Mouse (Mus musculus) frontal cortex, postnatal 36 days (tissue): Measurements from ENCODE around the gene Gm5965.
"Not testable (repeated sequence)": the region's sequence is repeated elsewhere in the genome, so short reads cannot be mapped to it uniquely, and the experiment has no call there.

ENCODE experiments used
- DNase-seq, 2 experiments: peaks; one replicate each; pipeline ENCODE4 v3.0.0; 2022; ENCODE audit warnings: low spot score in 2 of 2

Gm5965 gene

DNA sequence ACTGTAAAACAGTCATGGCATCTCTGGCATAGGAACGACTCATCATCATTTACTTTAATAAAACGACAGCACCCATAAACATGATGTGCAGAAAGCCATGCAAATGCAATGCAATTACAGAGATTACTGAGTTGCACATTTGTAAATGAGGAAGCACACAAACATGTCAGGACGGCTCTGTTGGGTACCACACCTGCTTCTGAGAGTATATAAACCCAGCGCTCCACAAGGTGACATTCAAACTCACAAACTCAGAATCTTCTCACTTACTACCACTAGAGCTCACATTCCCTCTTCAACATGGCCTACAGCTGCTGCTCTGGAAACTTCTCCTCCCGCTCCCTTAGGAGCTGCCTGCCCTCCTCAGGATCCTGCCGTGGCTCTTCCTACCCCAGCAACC is at the start of gene Gm5965:
Gm5965 (plus strand) TSS at position 301 of the 400 bp plus-strand sequence.
- no peak for DNase-seq

DNA sequence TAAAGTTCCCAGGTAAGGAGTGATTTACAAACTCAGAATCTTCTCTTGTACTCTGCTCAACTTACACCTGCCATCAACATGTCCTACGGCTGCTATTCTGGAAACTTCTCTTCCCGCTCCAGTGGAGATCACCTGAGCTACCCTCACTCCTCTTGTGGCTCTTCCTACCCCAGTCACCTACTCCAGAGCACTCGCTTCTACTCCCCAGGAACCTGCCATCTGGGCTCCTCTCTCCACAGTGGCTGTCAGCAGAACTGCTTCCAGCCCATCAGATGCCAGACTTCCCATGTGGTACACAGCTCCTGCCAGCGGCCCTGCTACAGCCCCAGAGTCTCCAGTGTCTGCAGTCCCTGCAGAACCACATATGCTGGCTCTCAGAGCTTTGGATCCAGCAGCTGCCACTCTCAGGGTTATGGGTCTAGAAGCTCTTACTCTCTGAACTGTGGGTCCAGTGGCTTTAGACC is 48.9 kb upstream of the Gm5965 start, which contains the start of gene Krtap13-1:
Krtap13-1 (plus strand) TSS at position 51 of the 464 bp plus-strand sequence.
- DNase-seq = no peak

DNA sequence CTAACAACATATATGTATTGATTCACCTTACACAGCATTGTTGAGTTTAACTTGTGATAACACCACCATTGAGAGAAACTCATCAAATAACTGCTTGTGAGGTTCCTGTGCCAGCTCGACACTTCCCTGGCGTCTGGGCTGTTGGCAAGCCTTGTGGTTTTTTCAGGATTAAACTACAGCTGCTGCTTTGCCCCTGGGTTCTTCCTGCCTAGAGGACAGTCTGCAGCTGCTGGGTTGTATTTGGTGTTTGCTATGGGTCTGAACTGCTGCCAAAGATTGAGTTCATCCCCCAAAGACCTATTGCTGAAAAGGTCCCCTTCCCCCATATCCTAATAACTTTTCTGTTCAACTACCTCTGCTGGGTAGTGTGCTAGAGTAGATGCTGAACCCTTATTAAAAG is 42.3 kb upstream of the Gm5965 start:
- DNase-seq = no peak

DNA sequence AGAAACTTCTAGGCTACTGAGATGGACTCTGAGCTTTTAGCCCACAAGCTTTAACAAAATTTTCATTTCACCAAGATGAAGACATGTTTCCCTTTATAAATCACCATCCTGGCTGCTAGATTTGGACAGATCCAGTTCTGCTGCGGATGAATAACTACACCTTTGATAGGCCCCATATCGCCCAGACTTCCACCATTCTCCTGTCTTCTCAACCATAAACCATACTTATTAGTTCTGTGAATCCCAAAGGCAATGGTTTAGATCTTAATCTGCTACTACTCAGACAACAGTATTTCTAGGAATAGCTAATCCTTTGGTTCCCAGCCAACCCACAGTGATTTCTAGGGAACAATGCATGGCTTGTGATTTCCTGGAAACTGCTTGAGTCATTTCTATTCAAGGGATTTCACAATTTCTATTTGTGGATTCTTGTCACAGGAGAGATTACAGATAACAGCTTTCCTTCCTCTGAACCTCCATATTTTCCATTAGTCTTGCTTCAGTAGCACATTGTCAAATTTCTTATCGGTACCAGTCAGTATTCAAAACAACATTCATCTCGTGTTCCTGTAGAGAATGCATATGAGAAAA is 32.9 kb upstream of the Gm5965 start:
- DNase-seq = no peak

DNA sequence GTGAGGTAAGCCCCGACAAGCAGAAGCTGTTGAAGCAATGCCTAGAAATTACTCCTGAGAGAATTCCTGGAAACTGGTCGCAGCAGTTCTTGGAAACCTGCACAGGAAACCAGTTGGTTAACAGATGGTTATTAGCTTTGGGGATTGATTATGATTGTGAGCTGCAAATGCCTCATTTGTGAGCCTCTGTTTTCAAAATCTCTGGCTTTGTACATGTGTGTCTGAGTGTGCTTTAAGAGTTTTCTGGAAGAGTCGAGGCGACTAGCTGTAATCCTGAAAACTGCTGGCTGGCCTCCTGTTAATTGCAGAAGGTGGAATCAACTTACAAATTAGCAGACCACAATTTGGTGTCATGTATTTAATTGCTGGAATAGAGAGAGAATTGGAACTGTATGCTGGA is 29.8 kb upstream of the Gm5965 start:
- no peak for DNase-seq

DNA sequence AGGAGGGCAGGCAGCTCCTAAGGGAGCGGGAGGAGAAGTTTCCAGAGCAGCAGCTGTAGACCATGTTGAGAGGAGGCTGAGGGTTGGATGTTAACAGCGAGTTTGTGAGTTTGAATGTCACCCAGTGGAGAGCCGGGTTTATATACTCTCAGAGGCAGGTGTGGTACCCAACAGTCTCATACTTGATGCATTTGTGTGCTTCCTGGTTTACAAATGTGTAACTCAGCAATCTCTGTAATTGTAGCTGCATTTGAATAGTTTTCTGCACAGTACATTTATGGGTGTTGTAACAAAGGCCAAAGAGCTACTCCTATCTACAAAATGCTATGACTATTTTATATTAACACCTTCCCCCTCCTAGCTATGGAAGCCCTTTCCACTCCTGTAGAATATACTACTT is 26.2 kb upstream of the Gm5965 start, which contains the start of gene Krtap13:
Krtap13 (minus strand) TSS at position 101 of the 400 bp plus-strand sequence.
- not testable (repeated sequence) for DNase-seq

DNA sequence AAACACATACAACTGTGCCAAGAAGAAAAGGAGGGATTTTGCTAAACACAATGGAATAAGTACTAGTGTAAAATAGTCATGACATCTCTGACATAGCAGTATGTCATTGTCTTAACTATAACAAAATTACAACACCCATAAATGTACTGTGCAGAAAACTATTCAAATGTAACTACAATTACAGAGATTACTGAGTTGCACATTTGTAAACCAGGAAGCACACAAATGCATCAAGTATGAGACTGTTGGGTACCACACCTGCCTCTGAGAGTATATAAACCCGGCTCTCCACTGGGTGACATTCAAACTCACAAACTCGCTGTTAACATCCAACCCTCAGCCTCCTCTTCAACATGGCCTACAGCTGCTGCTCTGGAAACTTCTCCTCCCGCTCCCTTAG is 19.1 kb upstream of the Gm5965 start, which contains the start of gene 2310034C09Rik:
2310034C09Rik (plus strand) TSS at position 301 of the 400 bp plus-strand sequence.
- not testable (repeated sequence) for DNase-seq

DNA sequence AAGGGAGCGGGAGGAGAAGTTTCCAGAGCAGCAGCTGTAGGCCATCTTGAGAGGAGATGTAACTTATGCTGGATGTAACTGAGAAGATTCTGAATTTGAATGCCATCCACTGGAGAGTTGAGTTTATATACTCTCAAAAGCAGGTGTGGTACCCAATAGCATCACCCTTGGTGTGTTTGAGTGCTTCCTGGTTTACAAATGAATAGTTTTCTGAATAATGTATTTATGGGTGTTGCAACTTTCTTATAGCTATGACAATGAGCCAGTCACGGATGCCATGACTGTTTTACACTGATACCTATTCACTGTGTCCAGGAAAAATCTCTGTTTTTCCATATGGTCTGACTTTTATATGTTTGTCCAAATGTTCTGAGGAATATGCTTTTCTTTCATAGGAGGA is 3.6 kb upstream of the Gm5965 start, which contains the start of gene 2310057N15Rik:
2310057N15Rik (minus strand) TSS at position 101 of the 400 bp plus-strand sequence.
- no peak for DNase-seq

DNA sequence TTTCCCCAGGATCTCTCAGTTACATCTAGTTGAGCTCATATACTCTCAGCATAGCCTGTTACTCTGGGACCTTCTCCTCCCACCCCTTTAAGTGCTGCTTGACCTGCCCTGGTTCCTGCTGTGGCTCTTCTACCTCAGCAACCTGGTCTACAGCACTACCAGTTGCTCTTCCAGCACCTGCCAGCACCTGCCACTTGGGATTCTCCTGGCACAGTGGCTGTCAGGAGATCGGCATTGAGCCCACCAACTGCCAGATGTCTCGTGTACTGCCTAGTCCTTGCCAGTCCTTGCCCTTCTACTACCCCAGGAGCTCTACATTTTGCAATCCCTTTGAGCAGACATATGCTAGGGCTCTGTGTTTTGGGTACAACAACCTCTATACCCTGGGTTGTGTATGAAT is 9.1 kb downstream of the Gm5965 start:
- DNase-seq = no peak

DNA sequence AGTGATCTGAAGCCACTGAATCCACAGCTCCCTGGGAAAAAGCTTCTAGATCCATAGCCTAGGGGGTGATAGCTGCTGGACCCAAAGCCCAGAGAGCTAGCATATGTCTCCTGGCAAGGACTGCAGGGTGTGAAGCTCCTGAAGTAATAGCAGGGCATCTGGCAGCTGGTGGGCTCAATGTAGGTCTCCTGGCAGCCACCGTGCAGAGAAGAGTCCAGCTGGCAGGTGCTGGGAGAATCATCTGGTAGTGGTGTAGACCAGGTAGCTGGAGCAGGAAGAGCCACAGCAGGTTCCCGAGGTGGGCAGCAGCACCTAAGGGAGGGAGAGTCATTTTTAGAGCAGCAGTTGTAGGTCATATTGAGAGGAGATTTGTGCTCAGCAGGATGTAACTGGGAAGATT is 34.1 kb downstream of the Gm5965 start, which contains the start of gene Gm20741:
Gm20741 (minus strand) TSS at position 394 of the 400 bp plus-strand sequence.
- DNase-seq = no peak

DNA sequence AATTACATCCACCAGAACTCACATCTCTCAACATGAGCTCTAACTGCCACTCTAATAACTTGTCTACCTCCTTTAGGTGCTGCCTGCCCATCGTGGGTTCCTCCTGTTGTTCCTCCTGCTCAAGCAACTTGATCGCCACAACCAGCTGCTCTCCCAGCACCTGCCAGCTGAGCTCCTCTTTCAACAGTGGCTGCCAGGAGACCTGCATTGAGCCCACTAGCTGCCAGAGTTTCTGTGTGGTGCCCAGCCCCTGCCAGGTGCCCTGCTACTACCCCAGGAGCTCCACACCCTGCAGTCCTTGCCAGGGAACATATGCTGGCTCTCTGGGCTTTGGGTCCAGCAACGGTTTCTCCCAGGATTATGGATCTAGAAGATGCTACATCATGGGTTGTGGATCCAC is 42.4 kb downstream of the Gm5965 start, which contains the start of gene Krtap15:
Krtap15 (plus strand) TSS at position 150 of the 400 bp plus-strand sequence.
- no peak for DNase-seq

DNA sequence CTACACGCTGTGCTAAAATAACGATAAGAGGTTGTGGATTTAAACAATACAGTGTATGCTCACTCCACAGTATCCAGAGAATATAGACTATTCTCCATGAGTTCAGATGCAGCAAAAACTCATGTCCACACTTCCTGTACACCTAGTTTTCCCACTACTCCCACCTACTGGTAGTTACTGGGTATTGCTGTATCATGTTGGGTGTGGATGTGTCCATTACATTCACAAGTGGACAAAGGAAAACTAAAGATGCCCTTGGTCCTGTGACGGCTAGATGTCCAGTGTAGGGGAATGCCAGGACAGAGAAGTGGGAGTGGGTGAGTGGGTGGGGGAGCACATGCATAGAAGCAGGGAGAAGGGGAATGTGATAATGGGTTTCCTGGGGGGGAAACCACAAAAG is 46.0 kb downstream of the Gm5965 start:
- peak in 1 of 2 experiments; percentile 11 for DNase-seq

DNA sequence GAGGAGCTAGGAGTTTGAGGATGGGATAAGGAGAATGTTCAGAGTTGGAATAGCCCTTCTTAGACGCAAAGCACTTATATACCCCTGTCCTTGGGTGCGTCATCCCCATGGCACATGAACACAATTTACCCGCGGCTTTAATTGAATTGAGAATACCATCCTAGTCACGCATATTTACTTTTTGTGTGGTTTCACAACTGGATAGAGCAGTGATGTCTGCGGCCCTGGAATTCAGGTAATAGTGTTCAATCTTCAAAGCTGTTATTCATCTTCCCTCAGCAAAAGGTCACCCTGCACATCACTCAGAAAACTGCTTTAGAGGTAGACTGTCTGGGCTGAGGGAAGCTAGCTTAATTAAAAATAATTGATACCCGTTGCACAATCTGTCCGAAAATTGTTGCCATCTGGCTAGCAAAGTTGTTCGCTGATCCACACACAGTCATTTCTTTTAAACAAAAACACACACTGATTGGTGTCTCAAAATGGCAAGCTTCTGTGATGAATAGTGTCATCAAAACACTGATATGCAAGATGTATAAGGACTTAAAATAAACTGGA is 48.5 kb downstream of the Gm5965 start, which contains the start of gene Krtap14:
Krtap14 (minus strand) TSS at position 51 of the 558 bp plus-strand sequence.
- no peak for DNase-seq

DNA sequence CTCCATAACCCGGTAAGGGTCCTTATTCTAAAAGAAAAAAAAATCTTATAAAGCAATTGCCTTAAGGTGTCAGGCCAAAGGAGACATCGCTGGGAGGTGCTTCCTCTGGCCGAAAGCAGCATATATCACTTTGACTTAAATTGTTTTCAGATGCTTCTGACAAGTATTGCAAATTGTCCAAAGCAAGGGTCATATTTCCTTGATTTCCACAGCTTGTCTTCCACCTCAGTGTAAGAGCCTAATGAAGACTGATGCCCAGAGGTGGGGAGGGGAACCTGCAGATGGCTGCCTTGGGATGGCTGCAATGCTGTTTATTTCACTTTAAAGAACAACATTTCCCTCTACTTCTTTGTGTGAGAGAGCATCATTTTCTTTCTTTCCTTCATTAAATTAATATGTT is 49.3 kb downstream of the Gm5965 start:
- DNase-seq = no peak
